Mouse (Mus musculus): ENCODE results near the gene Fam69a.
"Not testable (repeated sequence)": the region's sequence is repeated elsewhere in the genome, so short reads cannot be mapped to it uniquely, and the experiment has no call there.

The Fam69a gene

DNA sequence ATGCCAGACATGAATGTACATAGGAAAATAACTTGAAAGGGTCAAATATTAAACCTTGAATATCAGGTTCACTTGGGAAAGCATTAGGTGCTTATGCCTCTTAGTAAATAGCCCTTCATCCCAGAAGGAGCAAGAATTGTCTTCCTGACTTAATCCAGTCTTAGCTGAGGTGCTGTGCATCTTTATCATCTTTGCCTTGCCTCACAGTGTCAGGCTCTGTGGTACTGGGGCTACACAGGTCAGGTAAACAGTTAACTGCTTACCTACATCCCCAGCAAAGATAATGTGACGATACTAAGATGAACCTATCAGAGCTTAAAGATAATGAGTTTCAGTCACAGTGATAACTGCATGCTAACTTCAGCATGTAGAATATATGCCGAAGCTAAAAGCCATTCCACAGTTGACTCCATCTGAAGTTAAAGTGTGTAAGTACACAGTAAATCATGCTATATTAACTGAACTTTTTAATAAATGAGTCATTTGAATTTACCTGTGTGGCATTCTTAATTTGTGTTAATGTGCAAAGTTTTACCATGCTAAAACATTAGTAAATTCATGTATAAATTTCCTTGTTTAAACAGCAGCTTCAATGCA lies 78.3 kb downstream of the Fam69a start:
- no peak for DNase-seq (ENCODE audit: extremely low spot score, low spot score)

DNA sequence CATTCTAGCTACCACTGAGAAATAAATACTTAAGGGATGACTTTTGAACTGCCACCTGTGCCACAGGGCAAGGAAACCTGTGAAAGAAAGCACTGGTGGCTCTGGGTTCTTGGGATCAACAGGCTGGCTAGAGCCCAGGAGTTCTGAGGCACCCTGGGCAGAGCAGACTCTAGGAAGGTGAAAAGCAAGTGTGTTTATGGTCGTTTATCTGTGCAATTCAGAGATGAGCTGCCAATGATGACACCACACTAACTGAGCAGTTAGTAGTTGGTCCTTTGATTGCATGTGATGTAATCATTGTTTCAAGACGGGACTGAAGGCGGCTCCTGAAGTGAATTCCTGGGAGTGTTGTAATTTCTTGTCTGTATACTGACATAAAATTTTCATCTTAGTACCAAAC lies 82.6 kb downstream of the Fam69a start:
- DNase-seq (ENCODE audit: extremely low spot score, low spot score) = no peak

DNA sequence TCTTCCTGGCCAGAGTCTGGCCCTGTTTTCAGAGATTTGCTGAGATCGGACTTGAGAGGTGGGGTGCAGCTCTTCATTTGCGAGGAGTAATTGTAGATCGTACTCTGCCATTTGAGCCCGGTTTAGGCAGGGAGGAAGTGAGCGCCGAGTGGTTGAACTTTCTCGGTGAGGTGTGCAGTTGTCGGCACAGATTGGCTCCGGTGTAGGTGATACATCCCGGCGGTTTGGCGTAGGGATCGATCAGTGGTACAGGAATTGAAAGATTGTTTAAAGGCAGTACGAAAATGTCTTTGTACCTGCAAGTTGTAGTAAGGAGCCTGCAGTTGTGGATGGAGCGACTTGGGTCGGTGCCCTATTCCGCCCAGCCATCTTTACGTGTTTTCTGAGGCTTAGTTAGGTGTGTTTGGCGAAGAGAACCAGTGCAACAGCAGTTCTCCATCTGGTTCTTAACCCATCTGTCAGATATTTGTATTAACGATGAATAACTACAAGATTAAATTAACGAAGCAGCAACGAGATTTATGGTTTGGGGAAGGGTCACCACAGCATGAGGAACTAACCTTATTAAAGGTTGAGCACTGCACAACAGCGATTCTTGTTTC lies 85.8 kb downstream of the Fam69a start:
- DNase-seq (ENCODE audit: extremely low spot score, low spot score) = no peak

DNA sequence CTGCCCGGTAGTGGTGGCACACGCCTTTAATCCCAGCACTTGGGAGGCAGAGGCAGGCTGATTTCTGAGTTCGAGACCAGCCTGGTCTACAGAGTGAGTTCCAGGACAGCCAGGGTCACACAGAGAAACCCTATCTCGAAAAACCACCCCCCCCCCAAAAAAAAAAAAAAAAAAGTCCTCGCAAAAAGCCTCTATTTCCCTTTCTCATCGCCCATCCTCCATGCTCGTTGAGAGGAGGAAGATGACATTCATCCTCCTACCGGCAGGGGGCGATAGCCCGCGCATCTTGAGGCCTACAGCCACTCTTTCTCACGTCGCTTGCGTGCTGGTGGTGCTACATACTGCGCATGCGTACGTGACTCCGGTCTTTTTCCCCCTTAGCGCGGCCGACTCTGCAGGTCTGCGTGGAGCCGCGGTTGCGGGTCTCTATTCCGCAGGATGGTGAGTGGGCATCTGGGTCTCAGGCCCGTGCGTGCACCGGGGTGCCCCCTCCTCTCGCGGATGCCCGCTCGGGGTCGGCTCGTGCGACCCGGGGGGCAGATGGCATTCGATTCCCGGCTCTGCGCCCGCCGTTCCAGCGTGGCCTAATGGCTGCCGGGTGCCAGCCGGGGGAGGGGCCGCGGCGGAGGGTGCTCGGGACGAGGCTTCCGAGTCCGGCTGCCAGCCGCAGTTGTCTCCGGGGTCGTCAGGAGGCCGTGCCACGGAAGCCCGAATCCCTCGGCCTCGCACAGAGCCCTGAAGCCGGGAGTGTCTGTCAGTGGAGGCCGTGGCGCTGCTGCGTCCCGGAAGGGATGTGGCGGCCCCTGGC lies 86.5 kb downstream of the Fam69a start, which contains the start of gene Rpl5:
Gene Rpl5 (plus strand): TSS at position 297 of the 808 bp plus-strand sequence.
- DNase-seq (ENCODE audit: extremely low spot score, low spot score) = peak; percentile 96

DNA sequence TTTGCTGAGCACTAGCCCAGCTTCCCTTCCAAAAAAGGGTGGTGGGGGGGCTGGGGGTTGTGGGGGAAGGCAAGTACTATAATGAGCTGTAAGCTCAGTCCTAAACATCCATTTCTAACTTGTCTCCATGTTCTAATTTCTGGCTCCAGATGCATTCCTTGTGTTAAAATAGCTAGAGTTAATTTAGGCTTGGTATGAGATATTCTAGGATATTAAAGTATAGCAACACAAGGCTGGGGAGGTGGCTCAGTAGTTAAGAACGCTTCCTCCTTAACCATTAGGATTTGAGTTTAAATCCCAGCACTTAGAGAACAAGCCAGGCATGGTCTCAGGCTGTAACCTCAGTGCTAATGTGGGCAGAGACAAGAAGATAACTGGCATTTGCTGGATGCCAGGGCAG lies 90.6 kb downstream of the Fam69a start:
- no peak for DNase-seq (ENCODE audit: extremely low spot score, low spot score)

DNA sequence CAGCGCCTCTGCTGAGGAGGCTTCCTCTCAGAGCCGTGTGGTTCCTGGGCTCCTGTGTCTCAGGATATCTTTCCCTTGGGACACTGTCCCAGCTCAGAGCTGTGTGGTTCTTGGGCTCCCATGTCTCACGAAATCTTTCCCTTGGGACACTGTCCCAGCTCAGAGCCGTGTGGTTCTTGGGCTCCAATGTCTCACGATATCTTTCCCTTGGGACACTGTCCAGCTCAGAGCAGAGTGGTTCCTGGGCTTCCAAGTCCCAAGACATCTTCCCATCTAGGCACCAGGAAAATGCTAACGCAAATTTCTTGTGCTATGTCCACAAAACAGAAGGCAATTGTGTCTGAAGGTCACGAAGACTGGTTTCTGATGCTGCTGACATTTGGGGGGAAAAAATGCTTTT lies 92.2 kb downstream of the Fam69a start:
- no peak for DNase-seq (ENCODE audit: extremely low spot score, low spot score)

DNA sequence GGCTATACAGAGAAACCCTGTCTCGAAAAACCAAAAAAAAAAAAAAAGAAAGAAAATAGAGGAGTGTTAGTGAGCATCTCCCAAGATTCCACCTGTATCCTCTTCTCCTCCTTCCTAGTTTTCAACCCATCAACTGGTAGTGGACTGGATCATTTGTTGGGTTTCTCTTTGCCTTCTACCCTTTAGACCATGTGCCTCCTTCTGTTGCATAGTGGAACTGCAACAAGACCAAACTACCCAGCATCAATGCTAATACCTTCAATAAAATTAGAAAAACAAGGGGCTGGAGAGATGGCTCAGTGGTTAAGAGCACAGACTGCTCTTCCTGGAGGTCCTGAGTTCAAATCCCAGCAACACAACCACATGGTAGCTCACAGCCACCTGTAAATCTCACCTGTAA lies 95.4 kb downstream of the Fam69a start:
- not testable (repeated sequence) for DNase-seq (ENCODE audit: extremely low spot score, low spot score)

DNA sequence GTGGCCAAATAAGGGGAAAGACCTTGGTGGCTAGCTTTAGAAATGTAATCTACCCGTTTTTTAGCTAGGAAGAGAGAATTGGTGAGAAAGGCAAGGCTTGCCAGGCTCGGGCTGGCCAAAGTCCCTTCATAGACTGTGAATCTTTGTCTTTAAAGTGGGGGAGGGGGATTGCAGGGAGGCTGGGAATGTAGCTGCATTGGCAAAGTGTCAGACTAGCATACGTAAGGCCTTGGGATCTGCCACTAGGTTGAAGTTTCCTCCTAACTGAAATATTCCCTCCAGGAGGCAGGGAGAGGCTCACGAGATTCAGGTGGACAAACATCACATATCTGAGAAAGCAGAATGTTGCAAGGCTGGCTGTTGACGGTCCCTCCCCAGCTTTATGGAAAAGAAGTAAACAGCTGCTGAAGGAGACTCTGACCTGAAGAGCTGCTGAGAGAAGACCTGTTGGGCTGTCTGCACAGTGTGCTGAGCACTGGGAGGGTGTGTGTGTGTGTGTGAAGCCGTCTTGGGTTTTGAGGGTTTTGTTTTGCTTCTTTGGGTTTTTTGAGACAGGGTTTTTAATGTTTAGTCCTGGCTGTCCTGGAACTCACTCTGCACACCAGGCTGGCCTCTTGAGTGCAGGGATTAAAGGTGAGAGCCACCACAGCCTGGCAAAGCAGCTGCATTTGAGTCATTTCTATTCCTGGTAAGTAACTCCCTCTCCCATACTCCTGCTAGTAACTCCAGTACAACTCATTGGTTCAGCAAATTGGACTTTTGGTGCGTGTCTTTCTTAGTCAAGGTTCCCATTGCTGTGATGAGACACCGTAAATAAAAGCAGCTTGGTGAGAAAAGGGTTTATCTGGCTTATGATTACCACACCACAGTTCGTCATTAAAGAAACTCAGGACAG lies 96.6 kb downstream of the Fam69a start:
- DNase-seq (ENCODE audit: extremely low spot score, low spot score) = no peak

DNA sequence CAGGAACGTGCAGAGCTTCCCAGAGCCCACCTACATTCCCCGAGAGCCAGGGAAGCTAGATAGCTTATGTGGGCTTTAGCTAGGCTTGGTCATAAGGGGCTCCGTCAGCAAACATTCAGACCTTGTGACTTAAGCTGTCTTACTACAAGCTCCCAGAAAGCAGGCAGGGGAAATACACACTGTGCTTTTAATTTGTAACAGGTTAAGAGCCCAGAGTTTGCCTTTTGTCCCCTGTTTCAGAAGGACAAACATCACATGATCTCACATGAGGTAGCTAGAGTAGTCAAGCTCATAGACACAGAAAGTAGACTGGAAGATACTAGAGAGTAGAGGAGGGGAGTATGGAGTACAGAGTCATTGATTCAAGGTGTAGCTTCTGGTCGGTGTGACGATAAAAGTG lies 106.2 kb downstream of the Fam69a start:
- DNase-seq (ENCODE audit: extremely low spot score, low spot score) = no peak

DNA sequence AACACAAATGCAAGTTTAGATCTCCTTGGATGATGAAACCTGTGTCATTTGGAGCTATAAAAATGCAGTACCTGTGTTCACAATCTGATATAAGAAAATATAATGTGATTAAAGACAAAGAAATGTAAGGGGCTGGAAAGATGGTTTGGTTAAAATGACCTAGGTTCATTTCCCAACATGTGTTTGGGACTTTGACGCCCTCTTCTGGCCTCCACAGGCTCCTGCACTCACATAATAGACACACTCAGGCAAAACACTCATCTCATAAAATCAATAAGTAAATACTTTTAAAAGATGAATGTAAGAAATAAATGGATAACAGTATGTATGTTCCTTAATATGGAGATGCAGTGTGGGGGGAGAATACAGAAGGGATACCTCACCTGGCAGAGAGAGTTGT lies 109.8 kb downstream of the Fam69a start:
- no peak for DNase-seq (ENCODE audit: extremely low spot score, low spot score)

DNA sequence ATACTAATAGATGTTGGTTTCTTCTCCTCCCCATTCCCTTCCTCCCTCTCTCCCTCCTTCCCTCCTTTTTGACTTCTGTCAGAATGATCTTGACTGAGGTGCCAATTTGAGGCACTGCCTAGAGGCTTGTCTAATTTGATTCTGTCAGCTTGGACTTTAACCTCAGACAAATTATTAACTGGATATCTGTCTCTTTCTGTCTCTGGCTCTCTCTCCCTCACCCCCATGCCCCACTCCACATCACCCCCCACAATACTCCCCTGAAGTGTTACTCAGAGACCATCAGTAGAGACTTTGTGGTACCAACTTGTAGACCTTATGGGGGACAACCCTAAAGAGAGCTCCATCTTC lies 111.6 kb downstream of the Fam69a start:
- no peak for DNase-seq (ENCODE audit: extremely low spot score, low spot score)

DNA sequence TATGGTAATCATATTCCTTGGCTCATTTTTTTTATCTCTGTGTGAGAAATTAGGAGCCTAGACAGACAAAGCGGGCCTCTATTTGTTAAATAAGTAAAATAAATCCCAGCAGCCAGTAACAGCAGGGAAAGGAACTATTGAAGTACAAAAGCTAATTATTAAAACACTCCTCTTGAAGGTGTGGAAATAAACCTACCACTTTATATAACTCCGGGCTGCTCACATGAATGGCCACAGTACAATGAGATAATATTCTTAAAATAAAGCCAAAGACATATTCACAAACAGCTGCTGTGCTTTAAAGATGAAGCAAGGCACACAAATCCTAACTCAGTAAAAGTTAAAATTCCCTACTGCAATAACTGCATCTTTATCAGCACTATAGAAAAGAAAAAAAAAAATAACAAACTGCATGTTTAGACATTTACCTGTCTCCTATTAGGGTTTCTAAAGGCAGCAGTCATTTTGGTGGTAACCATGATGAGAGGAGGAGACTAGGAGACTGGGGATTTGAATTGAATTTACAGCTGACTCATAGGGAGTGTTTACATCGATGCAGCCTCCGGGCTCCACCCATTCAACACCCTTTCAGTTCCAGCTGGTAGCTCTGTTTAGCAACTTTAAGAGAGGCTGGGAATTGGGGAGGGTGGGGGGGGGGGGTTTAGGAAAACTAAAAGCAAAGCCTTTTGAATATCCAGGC lies 112.2 kb downstream of the Fam69a start, which contains the start of gene Evi5:
Gene Evi5 (minus strand): TSS at position 547 of the 700 bp plus-strand sequence.
- no peak for DNase-seq (ENCODE audit: extremely low spot score, low spot score)

DNA sequence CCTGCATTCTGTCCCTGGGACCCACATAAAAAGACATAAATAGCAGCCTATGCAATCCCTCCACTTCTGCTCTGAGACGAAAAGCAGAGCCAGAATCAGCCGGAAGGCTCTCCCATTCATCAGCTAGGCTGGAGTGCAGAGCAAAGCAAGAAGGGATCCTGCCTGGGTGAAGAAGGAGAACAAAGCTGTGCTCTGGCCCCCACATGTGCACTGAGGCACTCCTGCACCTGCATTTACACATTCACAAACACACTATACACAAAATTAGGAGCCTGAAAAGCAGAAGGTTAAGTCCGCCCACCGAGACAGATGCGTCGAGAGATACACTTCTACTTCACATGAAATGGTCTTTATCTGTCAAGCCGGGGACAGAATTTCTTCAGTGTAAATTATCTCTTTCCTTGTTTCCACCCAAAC lies 113.0 kb downstream of the Fam69a start:
- DNase-seq (ENCODE audit: extremely low spot score, low spot score) = no peak

DNA sequence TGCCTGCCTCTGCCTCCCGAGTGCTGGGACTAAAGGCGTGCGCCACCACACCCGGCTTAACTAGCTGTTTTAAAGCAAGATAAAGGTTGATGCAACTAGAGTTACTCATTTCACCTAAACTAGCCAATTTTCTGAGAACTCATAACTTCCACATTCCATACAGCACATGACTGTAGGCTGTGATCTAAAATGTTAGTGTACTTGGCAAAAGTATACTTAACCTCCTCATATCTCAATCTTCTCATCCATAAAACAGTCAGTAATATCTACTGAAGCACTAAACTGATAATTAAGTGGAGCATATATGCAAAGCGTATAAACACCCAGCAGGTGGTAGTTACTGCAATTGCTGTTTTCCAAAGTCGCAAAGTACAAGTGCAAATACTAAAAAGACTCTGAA lies 113.6 kb downstream of the Fam69a start:
- DNase-seq (ENCODE audit: extremely low spot score, low spot score) = no peak

DNA sequence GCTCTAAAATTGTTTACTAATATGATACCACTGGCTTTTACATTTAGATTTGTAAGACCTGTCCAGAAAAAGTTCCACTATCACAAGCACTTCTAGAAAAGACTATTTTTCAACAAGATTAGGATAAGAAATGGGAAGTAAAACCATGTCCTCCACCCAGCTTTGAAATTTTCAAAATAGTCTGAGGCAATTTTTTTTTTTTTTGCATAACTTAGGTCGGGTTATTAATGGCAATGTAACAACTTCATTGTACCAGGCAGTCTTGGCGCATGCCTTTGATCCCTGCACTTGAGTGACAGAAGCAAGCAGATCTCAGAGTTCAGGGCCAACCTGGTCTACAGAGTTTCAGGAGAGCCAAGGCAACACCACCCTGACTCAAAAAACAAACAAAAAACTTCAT lies 117.2 kb downstream of the Fam69a start:
- DNase-seq (ENCODE audit: extremely low spot score, low spot score) = no peak

DNA sequence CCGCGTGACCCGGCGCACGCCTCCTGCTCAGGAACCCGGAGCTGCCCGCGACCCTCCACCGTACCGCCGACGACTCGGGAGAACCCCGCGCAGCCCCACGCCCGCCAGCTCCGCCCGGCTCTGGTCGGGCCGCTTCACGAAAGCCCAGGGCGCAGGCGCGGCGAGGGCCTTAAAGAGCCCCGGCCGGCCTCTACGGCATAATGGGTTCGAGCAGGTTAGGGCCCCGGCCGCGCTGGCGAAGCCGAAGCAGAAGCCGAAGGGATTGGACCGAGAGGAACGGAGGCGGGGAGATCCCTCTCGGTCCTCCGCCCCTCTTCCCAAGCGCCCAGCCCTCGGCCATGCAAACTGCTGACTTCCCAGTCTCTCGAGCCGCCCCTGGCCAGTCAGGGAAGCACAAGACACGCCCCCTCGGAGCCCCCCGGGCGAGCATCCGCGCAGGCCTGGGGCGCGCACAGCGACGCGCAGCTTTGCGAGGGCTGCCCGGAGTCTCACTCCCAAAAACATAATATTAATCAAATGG lies 117.9 kb downstream of the Fam69a start:
- DNase-seq (ENCODE audit: extremely low spot score, low spot score) = peak; percentile 95

DNA sequence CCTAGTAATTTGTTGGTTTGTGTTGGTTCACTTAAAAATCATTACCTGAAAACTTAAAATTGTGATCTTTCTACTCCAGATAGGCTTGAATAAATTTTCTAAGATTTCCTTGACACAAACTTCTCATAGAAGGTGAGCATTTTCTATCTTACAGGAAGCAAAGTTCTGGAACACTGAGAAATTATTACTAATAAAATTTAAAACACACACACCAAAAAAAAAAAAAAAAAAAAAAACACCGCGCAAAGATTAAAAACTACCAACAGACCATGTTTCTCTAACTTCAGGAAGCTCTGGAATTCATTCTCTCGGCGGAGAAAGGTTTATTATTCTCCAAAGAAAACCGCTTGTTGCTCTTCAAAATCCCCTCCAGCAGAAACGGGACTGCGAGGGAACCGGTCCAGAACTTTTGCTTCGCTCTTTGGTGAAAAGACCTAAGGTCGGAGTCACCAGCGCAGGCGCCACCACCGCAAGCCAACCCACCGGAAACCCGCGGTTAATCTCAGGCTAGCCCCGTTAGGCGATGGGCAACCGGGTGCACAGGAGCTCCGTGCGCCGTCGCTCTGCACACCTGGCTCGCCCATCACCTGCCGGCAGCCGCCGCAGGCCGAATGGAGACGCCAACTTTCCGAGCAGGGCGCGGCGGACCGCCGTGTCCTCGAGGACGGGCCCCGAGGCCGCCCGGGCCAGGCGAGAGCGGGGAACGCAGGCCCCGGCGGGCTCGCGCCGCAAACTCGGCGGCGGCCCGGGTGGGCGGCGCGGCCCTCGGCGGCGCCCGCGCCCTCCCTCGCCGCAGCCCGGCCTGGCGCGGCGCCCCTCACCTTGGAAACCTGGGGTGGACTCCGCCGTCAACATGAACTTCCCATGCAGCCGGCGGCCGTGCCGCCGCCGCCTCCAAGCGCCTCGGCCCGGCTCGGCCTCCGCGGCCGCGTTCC lies 118.6 kb downstream of the Fam69a start:
- DNase-seq (ENCODE audit: extremely low spot score, low spot score) = peak; percentile 79

DNA sequence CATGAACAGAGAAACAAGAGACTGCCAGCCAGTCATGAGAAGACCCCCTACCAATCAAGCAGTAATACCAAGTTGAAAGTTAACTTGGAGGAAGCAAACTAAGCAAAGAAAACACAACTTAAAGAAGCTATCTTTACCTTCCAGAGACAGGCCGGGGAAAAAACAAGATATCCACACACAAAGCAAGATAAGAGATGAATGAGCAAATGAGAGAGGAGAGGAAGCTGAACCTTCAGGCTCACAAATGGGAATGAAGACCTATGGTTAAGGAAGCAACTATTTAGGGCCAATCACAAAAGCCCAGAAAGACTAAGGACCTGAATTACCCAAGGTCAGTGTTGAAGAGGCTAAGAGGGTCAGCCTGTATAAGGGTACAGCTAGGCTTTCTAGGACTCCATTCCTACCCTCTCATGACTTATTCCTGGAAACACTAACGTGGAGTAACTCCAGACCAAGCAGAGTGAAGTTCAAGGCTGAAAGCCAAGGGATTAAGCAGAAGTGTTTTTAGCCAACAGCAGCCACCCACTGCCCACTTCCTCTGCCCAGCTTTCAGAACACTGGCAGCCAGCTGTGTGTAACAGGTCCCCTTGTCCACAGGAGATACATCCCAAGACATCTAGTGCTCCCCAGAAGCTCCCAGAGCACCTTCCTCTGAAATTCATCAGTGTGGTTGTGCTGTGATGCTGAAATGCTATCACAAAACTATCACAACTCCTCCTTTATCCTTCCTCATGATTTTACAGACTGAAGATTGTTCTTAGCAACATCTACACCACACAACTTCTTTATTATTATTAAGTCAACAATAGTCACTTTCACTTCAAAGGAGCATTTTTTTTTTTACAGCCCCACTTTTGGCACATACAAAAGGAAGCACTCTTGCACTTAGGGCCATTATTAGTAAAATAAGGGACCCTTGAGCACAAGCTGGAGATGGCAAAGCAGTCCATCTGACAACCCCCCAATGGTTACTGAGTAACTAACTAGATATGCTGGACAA lies 120.5 kb downstream of the Fam69a start:
- no peak for DNase-seq (ENCODE audit: extremely low spot score, low spot score)

All from neural tube, embryonic 10.5 days (tissue).